Mouse (Mus musculus) cerebellum, adult 2 months (tissue): ENCODE data around the gene Anxa2.

Source experiments
- CTCF ChIP-seq: fragments of 200-500 bp; IDR thresholded peaks from 2 replicates; pipeline ENCODE4 v1.5.1; 2011; ENCODE audit warnings: low read depth, mild to moderate bottlenecking, control low read depth, low read length, moderate library complexity, borderline replicate concordance; ENCODE audit not compliant: insufficient read depth
- POLR2A ChIP-seq: fragments of 200-500 bp; IDR thresholded peaks from 2 replicates; pipeline ENCODE4 v1.6.1; 2011; ENCODE audit warnings: low read length, control low read depth, borderline replicate concordance; ENCODE audit not compliant: insufficient read depth

DNA sequence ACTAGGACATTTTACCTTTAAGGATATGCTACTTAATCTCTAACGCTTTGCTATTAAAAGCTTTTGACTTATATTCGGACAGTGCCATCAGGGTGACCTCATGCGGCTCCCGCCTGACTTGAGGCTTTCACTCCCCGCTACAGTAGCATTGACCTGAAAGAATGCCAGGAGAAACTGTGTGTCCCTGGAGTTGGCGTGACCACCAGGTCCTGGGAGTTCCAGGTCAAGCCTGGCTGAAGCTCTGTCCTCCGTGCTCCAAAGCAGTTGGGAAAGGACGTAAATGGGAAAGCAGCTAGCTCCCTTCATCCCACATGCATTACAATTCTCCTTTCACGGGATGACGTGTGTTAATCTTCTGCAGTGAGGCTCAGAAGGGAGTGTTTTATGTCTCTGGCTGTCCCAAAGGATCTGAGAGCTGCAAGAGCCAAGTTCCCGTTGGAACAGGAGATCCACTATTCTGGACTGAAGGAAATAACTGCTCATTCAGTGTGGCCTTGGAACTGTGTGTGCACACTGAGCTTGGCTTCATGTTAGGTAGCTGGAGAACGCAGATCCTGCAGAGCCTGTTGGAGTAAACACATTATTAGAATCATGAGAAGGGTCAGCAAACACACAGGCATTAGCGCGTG, 23.9 kb downstream of the Anxa2 start:
- TF ChIP-seq POLR2A (no peak), CTCF (no peak)
